Mouse (Mus musculus) megakaryocyte progenitor cell, adult 5-6 weeks (primary cell): ENCODE measurements around the gene Emc6. TPM values are rescaled to one million over a fixed set of nuclear protein-coding genes. Genes with fewer than 3 reads are reported as not detected.
A peak's percentile ranks its signal among the peaks of the same experiment; 100 is the strongest.

Experiments used
- ATAC-seq: replicated peaks from 2 replicates; pipeline ENCODE4 v1.8.0; 2016; ENCODE audit warnings: mild to moderate bottlenecking, moderate TSS enrichment, inconsistent platforms; ENCODE audit not compliant: poor library complexity
- total RNA-seq, 2 experiments: library from RNA; stranded (forward) in 1 of 2; stranded (reverse) in 1 of 2; fragments of 157-497, 149-512 nt in 1 of 2; fragments of 200-1000 nt in 1 of 2; gene quantifications; 2 replicates each; pipeline versions ENCODE4 v1.2.3 to v1.2.4; 2015 to 2017

Gene Emc6
- total RNA-seq (2015) (78.9 and 81.7 TPM in 2 replicates), total RNA-seq (2017) (54.2 and 60.2 TPM in 2 replicates)

- peak; percentile 92 for ATAC-seq
These were observed at the start of gene Emc6, which contains the start of gene Tax1bp3 for GRCm38 (mm10) chr11:73176608-73177508. Emc6 (minus strand) TSS chr11:73177037. Tax1bp3 (plus strand) TSS chr11:73177083.

GRCm38 (mm10) chr11:73225856-73226255, 49.0 kb upstream of the Emc6 start:
- no peak for ATAC-seq

GRCm38 (mm10) chr11:73223966-73224365, 47.1 kb upstream of the Emc6 start:
- ATAC-seq = peak; percentile 95

- ATAC-seq = no peak
These were observed 46.0 kb upstream of the Emc6 start for GRCm38 (mm10) chr11:73222846-73223245.

GRCm38 (mm10) chr11:73220651-73221050, 43.8 kb upstream of the Emc6 start:
- no peak for ATAC-seq

- ATAC-seq = no peak
These were observed 42.8 kb upstream of the Emc6 start for GRCm38 (mm10) chr11:73219671-73220070.

GRCm38 (mm10) chr11:73213956-73214355, 37.1 kb upstream of the Emc6 start:
- ATAC-seq = no peak

DNA sequence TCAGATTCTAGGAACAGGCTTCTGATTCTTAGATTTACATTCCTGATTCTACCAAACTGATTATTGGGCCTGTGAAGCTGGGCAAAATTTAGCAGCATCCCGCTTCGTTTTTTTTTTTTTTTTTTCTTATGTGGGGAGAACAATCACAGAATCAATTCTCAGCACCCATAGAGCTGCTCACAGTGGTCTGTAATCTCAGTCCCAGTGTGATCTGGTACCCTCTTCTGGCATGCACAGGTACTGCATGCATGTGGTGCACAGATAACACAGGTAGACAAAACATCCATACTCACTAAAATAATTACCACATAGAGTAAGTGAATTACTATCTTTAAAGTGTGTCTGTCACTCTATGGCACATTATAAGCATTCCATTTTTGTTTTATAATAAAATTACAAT, 30.8 kb upstream of the Emc6 start:
- ATAC-seq = peak; percentile 66; the same call in 1 of the 2 replicates

GRCm38 (mm10) chr11:73205194-73205593, 28.4 kb upstream of the Emc6 start:
- no peak for ATAC-seq

DNA sequence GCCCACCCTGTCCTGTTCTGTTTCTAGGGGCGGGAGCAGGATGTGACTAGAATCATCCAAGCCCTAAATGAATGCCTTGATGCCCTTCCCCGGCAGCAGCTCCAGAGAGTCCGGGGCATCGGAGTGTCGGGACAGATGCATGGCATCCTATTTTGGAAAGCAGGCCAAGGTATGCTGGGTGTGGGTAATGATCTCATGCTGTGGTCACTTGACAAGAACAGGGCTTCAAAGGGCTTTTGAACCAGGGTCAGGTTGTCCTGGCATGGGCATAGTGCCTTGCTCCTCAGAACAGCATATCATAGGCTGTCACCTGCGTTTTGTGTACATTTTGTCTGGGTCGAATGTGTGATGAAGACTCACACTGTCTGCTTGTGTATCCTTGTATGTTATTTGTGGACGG, 27.1 kb upstream of the Emc6 start:
- no peak for ATAC-seq

- ATAC-seq = no peak
These were observed 24.8 kb upstream of the Emc6 start for GRCm38 (mm10) chr11:73201597-73201996.

DNA sequence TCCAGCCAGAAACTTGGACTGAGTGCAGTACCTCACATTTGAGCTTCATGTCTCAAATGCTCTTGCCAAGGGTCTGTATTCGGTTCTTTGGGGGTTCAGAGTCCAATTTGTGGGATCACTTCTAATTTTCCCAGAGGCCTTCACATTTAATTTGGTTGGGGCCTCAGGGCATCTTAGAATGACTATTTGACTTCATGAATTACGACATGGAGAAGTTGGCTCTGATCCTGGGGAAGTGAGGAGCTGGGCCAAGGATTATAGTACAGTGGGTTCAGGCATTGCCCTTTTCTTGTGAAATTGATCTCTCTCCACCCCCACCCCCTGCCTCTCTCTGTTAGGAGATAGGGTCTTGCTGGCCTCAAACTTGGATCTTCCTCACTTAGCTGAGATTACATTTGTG, 24.2 kb upstream of the Emc6 start:
- ATAC-seq = no peak

GRCm38 (mm10) chr11:73199879-73200278, 23.0 kb upstream of the Emc6 start:
- peak; percentile 26 for ATAC-seq

- peak; percentile 94 for ATAC-seq
These were observed 22.4 kb upstream of the Emc6 start, which contains the start of gene Shpk for GRCm38 (mm10) chr11:73199230-73199712. Shpk (plus strand) TSS chr11:73199460.

DNA sequence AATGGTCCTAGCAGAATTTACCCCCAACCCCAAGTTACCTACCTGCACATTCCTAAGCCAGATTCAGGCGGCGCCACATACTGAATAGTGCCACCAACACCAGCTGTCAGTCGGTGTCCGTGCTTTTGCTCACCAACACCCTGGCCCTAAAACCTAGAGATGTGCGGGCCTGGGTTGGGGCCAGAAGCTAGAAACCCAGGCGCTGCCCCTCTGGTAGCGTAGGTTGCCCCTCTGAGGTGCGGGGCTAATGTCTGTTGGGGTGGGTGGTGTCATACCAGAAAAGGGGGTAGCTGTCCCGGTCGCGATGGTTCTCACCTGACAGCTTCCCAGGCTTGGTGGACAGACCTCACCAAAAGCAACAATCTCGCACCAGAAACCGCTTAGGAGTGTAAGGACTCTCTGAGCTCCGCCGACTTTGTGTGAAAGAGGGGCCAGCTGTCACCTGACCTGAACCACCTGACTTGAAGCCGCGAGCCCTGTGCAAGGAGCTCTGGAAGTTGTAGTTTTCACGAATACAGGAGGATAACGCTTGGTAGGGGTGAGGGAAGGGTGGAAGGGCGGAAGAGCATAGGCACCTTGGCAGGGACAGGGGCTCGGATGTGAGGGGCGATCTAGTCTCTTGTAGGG, 21.9 kb upstream of the Emc6 start, which contains the start of gene Ctns:
Gene Ctns (minus strand): TSS at position 440 of the 627 bp plus-strand sequence.
- peak; percentile 81 for ATAC-seq

- no peak for ATAC-seq
These were observed 21.4 kb upstream of the Emc6 start for GRCm38 (mm10) chr11:73198190-73198589.

GRCm38 (mm10) chr11:73194444-73194843, 17.6 kb upstream of the Emc6 start:
- ATAC-seq = no peak

GRCm38 (mm10) chr11:73193047-73193446, 16.2 kb upstream of the Emc6 start:
- ATAC-seq = peak; percentile 86

DNA sequence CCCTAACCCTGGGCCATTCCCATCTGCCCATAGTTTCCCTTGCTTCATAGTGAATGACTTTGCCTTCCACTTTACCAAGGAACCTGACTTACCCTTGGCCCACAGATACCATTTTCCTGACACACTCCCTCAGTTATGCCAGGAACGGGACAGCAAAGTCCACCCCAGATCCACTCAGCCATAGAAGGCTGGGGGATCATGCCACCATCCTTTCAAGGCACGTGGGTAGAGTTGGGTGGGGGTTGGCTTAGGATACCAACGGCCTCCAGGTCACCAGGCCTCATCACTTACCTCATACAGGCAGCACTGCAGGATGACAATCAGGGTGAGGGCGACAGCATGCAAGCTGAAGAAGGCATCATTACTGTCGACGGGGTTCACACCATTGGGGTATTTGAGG, 10.4 kb upstream of the Emc6 start:
- ATAC-seq = no peak

DNA sequence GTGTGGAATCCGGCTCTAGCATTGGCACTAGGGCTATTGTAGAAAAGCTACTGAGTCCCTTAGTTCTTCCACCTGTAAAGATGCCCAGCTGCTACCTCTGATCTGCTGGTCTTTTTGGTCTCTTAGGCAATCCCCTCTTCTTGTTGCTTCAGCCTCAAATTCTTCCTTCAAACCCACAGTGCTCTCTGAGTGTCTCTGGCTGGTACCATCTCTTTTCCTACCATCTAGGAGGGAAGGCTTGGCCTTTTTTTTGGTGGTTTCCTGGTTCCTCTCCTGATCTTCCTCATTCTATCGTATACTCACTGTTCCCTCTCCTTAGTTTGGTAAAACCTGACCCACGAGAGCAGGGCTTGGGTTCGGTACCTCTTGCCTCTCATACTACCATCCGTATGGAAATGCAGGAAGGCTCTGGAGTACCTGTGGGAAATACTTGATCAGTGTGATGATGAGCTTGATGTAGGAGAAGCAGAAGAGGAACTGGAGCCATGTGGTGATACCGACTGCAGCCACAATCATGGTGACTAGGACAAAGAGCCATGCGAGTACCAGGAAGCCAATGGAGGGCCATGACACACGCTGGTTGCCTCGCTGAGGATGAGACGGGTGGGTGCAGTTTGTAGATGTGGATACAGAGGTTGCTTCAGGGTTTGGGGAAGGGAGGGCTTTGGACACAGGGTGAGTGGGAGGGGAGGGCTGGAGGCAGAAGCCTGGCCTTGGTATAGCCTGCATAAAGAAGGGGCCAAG, 9.2 kb upstream of the Emc6 start:
- ATAC-seq = peak; percentile 64

DNA sequence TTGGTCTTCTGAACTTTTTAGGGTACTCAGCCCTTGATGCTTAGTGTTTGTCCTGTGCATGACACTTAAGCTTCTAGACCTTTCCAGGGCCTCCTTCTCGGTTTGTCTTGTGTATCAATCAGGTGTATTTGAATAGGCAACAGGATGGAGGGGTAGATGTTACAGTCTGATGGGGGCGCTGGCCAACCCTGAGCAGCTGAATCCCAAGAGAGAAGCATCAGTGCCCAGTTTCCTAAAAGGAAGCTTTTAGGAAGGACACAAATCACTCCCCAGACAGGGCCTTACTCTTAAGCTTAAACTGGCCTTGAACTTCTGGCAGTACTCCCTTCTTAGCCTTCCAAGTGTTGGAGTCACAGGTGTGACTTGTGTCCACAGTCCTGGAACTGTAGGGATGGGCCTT, 1.1 kb upstream of the Emc6 start:
- ATAC-seq = no peak
